21 mouse cellular contexts compared by ENCODE assay signal in the genomic region with DNA sequence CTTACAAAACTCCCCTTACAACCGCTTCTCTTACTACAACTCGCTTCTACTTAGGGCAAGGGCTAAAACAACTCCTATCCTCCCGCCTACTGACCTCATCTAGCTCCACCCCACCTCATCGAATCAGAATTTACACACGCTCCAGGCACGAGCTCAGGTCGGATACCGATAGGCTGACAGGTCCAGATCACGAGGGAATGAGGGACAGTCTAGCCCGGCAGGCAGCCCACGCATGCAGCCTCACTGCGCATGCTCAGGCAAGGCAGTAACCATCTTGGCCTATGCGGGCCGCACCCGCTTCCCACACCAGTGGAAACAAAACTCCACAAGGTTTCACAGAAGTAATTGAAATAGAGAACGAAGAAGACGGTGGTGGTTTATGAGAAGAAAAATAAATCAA. TPM values are rescaled to one million over a fixed set of nuclear protein-coding genes. Genes with fewer than 3 reads are reported as not detected.
DNase-seq lines count a peak whose midpoint lies in the region; ATAC-seq and TF ChIP-seq lines count a peak whose summit lies in the region.
"Had no signal": no experiment of that assay in that cellular context is flagged by ENCODE, and none has a peak within 500 bp of the region (broad histone marks: within the 10 kb centered on the region; RNA-seq: fewer than 3 reads in every experiment).

No protein-coding gene starts in this region.

- no peak for TF ChIP-seq CTCF in stomach, postnatal 0 days (IDR thresholded peaks at IDR 0.05; ENCODE audit: low read depth)

- H3K4me3 ChIP-seq in kidney, embryonic 15.5 days (replicated peaks): no peak overlapping the region
- H3K4me3 ChIP-seq in stomach, embryonic 14.5 days (ENCODE audit: low read depth, low read length): no peak overlapping the region
- no peak overlapping the region for H3K4me3 ChIP-seq in stomach, postnatal 0 days (ENCODE audit: low read depth, low read length)
- no peak overlapping the region for H3K4me3 ChIP-seq in hindbrain, embryonic 10.5 days
- H3K4me3 ChIP-seq: embryonic facial prominence, embryonic 13.5 days; forebrain, embryonic 12.5 days; heart, adult 2 months; heart, embryonic 15.5 days; hindbrain, embryonic 15.5 days had no signal

- ATAC-seq in kidney, embryonic 15.5 days (replicated peaks; ENCODE audit: low FRiP score): 0 out of 2 replicates have a peak, but pooled peaks have one; percentile 64
- peak; percentile 53; the same call in 1 of the 2 replicates for ATAC-seq in stomach, embryonic 14.5 days (ENCODE audit: insufficient number of reproducible peaks, insufficient read depth, low FRiP score, low read depth)
- no peak for ATAC-seq in stomach, postnatal 0 days (ENCODE audit: low FRiP score, low TSS enrichment)
- ATAC-seq: activated CD4-positive, CD25-positive, alpha-beta regulatory T cell, adult 4 months; forebrain, embryonic 16.5 days had no signal

- H3K36me3 ChIP-seq in kidney, embryonic 15.5 days: no peaks in the 10 kb centered on the region
- H3K36me3 ChIP-seq in stomach, embryonic 14.5 days (ENCODE audit: control insufficient read depth, insufficient read depth, low read length): no peaks in the 10 kb centered on the region
- H3K36me3 ChIP-seq in stomach, postnatal 0 days (ENCODE audit: control insufficient read depth, insufficient read depth, low read length): no peaks in the 10 kb centered on the region
- H3K36me3 ChIP-seq in hindbrain, embryonic 10.5 days: no peaks in the 10 kb centered on the region
- H3K36me3 ChIP-seq: embryonic facial prominence, embryonic 13.5 days; forebrain, embryonic 12.5 days; heart, embryonic 15.5 days; hindbrain, embryonic 15.5 days had no signal

- no peak for TF ChIP-seq EP300 in stomach, postnatal 0 days (optimal IDR thresholded peaks at IDR 0.05)

- DNase-seq in kidney, postnatal 10 days: no peak
- DNase-seq in stomach, postnatal 0 days (ENCODE audit: low spot score): no peak
- peak; percentile 7 for DNase-seq in WW6 (ENCODE audit: low read depth, low spot score)
- DNase-seq in left cerebral cortex, adult 9 months (ENCODE audit: low spot score in 2 of 2): no peak
- DNase-seq in hindbrain, embryonic 10.5 days (ENCODE audit: low spot score): no peak
- DNase-seq: adrenal gland, adult 2 months; adrenal gland, postnatal 25 days; cerebellum, adult 18-20 months; cerebellum, adult 9-11 months; cerebellum, postnatal 36 days; gastrocnemius, postnatal 14 days; heart, adult 2 months had no signal

- WGBS in kidney, embryonic 15.5 days: 55% methylated on average over 17 of the region's 17 CpGs
- WGBS in stomach, embryonic 14.5 days: 81% methylated on average over 17 of the region's 17 CpGs
- WGBS in stomach, postnatal 0 days: 83% methylated on average over 17 of the region's 17 CpGs
- 92% methylated on average over 17 of the region's 17 CpGs for WGBS in hindbrain, embryonic 10.5 days

- H3K27ac ChIP-seq in kidney, embryonic 15.5 days: no peak overlapping the region
- H3K27ac ChIP-seq in stomach, embryonic 14.5 days (ENCODE audit: low read length): no peak overlapping the region
- no peak overlapping the region for H3K27ac ChIP-seq in stomach, postnatal 0 days (replicated peaks)
- H3K27ac ChIP-seq in hindbrain, embryonic 10.5 days: no peak overlapping the region
- H3K27ac ChIP-seq: embryonic facial prominence, embryonic 13.5 days; forebrain, embryonic 12.5 days; heart, adult 2 months; heart, embryonic 15.5 days; hindbrain, embryonic 15.5 days had no signal

- H3K4me1 ChIP-seq in kidney, embryonic 15.5 days: no peaks in the 10 kb centered on the region
- no peaks in the 10 kb centered on the region for H3K4me1 ChIP-seq in stomach, embryonic 14.5 days (ENCODE audit: control insufficient read depth, insufficient read depth, low read length)
- no peaks in the 10 kb centered on the region for H3K4me1 ChIP-seq in stomach, postnatal 0 days (replicated peaks; ENCODE audit: control insufficient read depth, insufficient read depth)
- H3K4me1 ChIP-seq in hindbrain, embryonic 10.5 days (replicated peaks): no peaks in the 10 kb centered on the region
- H3K4me1 ChIP-seq: embryonic facial prominence, embryonic 13.5 days; forebrain, embryonic 12.5 days; heart, embryonic 15.5 days; hindbrain, embryonic 15.5 days had no signal

- 0 out of 2 replicates have a peak overlapping the region, but pooled peaks have one; percentile 12 for H3K4me2 ChIP-seq in kidney, embryonic 15.5 days
- no peak overlapping the region for H3K4me2 ChIP-seq in stomach, embryonic 14.5 days (replicated peaks; ENCODE audit: low read depth, low read length)
- no peak overlapping the region for H3K4me2 ChIP-seq in stomach, postnatal 0 days (replicated peaks; ENCODE audit: low read depth)
- H3K4me2 ChIP-seq: embryonic facial prominence, embryonic 13.5 days; forebrain, embryonic 12.5 days; heart, embryonic 11.5 days; heart, embryonic 15.5 days; hindbrain, embryonic 15.5 days had no signal

- no peaks in the 10 kb centered on the region for H3K9me3 ChIP-seq in kidney, embryonic 15.5 days (replicated peaks)
- H3K9me3 ChIP-seq in stomach, embryonic 14.5 days (ENCODE audit: control insufficient read depth, low read depth, low read length): no peaks in the 10 kb centered on the region
- no peaks in the 10 kb centered on the region for H3K9me3 ChIP-seq in stomach, postnatal 0 days (ENCODE audit: control insufficient read depth, low read length)
- H3K9me3 ChIP-seq in hindbrain, embryonic 10.5 days: no peaks in the 10 kb centered on the region
- H3K9me3 ChIP-seq: embryonic facial prominence, embryonic 13.5 days; forebrain, embryonic 12.5 days; heart, embryonic 15.5 days; hindbrain, embryonic 15.5 days had no signal

- no peaks in the 10 kb centered on the region for H3K27me3 ChIP-seq in kidney, embryonic 15.5 days
- H3K27me3 ChIP-seq in stomach, embryonic 14.5 days (ENCODE audit: control insufficient read depth, insufficient read depth, low read length): no peaks in the 10 kb centered on the region
- H3K27me3 ChIP-seq in stomach, postnatal 0 days (ENCODE audit: control insufficient read depth, insufficient read depth, low read length): no peaks in the 10 kb centered on the region
- H3K27me3 ChIP-seq in hindbrain, embryonic 10.5 days (ENCODE audit: insufficient read depth, poor library complexity, severe bottlenecking): no peaks in the 10 kb centered on the region
- H3K27me3 ChIP-seq: embryonic facial prominence, embryonic 13.5 days; forebrain, embryonic 12.5 days; heart, embryonic 15.5 days; hindbrain, embryonic 15.5 days had no signal

- H3K9ac ChIP-seq in kidney, embryonic 15.5 days: no peak overlapping the region
- no peak overlapping the region for H3K9ac ChIP-seq in stomach, embryonic 14.5 days (replicated peaks; ENCODE audit: low read depth, low read length)
- H3K9ac ChIP-seq in stomach, postnatal 0 days (ENCODE audit: low read length): no peak overlapping the region
- H3K9ac ChIP-seq: embryonic facial prominence, embryonic 13.5 days; forebrain, embryonic 12.5 days; heart, embryonic 15.5 days; hindbrain, embryonic 15.5 days had no signal

RNA-seq across cellular contexts. Expression of gene Zfp385b, which starts 20.1 kb away (rescaled TPM):
- polyA plus RNA-seq in kidney, embryonic 15.5 days (2015; fragmentation: Nextera tagmentation; extraction: Ambion mirVana): 6.7 and 6.9 TPM in 2 replicates
- 5.6 and 6.2 TPM in 2 replicates for polyA plus RNA-seq in stomach, embryonic 14.5 days (2014; fragmentation: Nextera tagmentation; extraction: Ambion mirVana)
- 9.9 and 10.2 TPM in 2 replicates for polyA plus RNA-seq in stomach, postnatal 0 days (2015; fragmentation: Nextera tagmentation; extraction: Ambion mirVana)
- 0.88 and 1.1 TPM in 2 replicates for polyA plus RNA-seq in hindbrain, embryonic 10.5 days (2016; fragmentation: Nextera tagmentation; extraction: Ambion mirVana)
